Mouse (Mus musculus): ENCODE data around the gene Dnajb5. TPM values are rescaled to one million over a fixed set of nuclear protein-coding genes. Genes with fewer than 3 reads are reported as not detected.
A peak's percentile ranks its signal among the peaks of the same experiment; 100 is the strongest.

Gene Dnajb5
- total RNA-seq (2021): 100 to 1,000 TPM; 213 to 218 TPM
- long read RNA-seq, experiment 1, transcript Dnajb5-203 (4 exons, 3,093 nt): major isoform, 9 of 34 reads
- long read RNA-seq, experiment 1, partial matches to known transcripts: 17 of 34 reads
- long read RNA-seq, experiment 1, other reads (novel, unspliced or antisense): 6 of 34 reads
- long read RNA-seq, experiment 2, full-length matches to known transcripts: 9 of 32 reads
- long read RNA-seq, experiment 2, partial matches to known transcripts: 19 of 32 reads
- long read RNA-seq, experiment 2, other reads (novel, unspliced or antisense): 4 of 32 reads

- DNase-seq (ENCODE audit: low spot score in 2 of 2): peak; percentile 100
These were observed at the start of gene Dnajb5 for GRCm38 (mm10) chr4:42949676-42950051. Dnajb5 (plus strand) TSS chr4:42949814.

- peak in 1 of 2 experiments; percentile 25 for DNase-seq (ENCODE audit: low spot score in 2 of 2)
These were observed 48.7 kb upstream of the Dnajb5 start for GRCm38 (mm10) chr4:42900878-42901277.

- no peak for DNase-seq (ENCODE audit: low spot score in 2 of 2)
These were observed 47.4 kb upstream of the Dnajb5 start for GRCm38 (mm10) chr4:42902174-42902573.

GRCm38 (mm10) chr4:42902730-42903129 lies 46.9 kb upstream of the Dnajb5 start:
- no peak for DNase-seq (ENCODE audit: low spot score in 2 of 2)

GRCm38 (mm10) chr4:42903942-42904341 lies 45.7 kb upstream of the Dnajb5 start:
- no peak for DNase-seq (ENCODE audit: low spot score in 2 of 2)

GRCm38 (mm10) chr4:42904523-42904922 lies 45.1 kb upstream of the Dnajb5 start:
- peak in 1 of 2 experiments; percentile 32 for DNase-seq (ENCODE audit: low spot score in 2 of 2)

GRCm38 (mm10) chr4:42904966-42905365 lies 44.6 kb upstream of the Dnajb5 start:
- no peak for DNase-seq (ENCODE audit: low spot score in 2 of 2)

GRCm38 (mm10) chr4:42913391-42913790 lies 36.2 kb upstream of the Dnajb5 start:
- DNase-seq (ENCODE audit: low spot score in 2 of 2): no peak

GRCm38 (mm10) chr4:42915311-42915710 lies 34.3 kb upstream of the Dnajb5 start:
- DNase-seq (ENCODE audit: low spot score in 2 of 2): no peak

GRCm38 (mm10) chr4:42915966-42916365 lies 33.6 kb upstream of the Dnajb5 start:
- DNase-seq (ENCODE audit: low spot score in 2 of 2): no peak

- DNase-seq (ENCODE audit: low spot score in 2 of 2): peak; percentile 31 to 38
These were observed 32.8 kb upstream of the Dnajb5 start, which contains the start of gene Phf24 for GRCm38 (mm10) chr4:42916617-42917401. Phf24 (plus strand) TSS chr4:42916660.

GRCm38 (mm10) chr4:42917402-42917774 lies 32.2 kb upstream of the Dnajb5 start:
- DNase-seq (ENCODE audit: low spot score in 2 of 2): no peak

- DNase-seq (ENCODE audit: low spot score in 2 of 2): no peak
These were observed 28.9 kb upstream of the Dnajb5 start for GRCm38 (mm10) chr4:42920726-42921125.

GRCm38 (mm10) chr4:42921536-42921935 lies 28.1 kb upstream of the Dnajb5 start:
- no peak for DNase-seq (ENCODE audit: low spot score in 2 of 2)

GRCm38 (mm10) chr4:42922056-42922455 lies 27.6 kb upstream of the Dnajb5 start:
- DNase-seq (ENCODE audit: low spot score in 2 of 2): no peak

- DNase-seq (ENCODE audit: low spot score in 2 of 2): no peak
These were observed 27.2 kb upstream of the Dnajb5 start for GRCm38 (mm10) chr4:42922461-42922860.

- no peak for DNase-seq (ENCODE audit: low spot score in 2 of 2)
These were observed 25.4 kb upstream of the Dnajb5 start for GRCm38 (mm10) chr4:42924095-42924710.

GRCm38 (mm10) chr4:42928209-42928608 lies 21.4 kb upstream of the Dnajb5 start:
- DNase-seq (ENCODE audit: low spot score in 2 of 2): no peak

GRCm38 (mm10) chr4:42928952-42929351 lies 20.7 kb upstream of the Dnajb5 start:
- no peak for DNase-seq (ENCODE audit: low spot score in 2 of 2)

- DNase-seq (ENCODE audit: low spot score in 2 of 2): no peak
These were observed 17.2 kb upstream of the Dnajb5 start for GRCm38 (mm10) chr4:42932229-42932969.

- DNase-seq (ENCODE audit: low spot score in 2 of 2): no peak
These were observed 16.0 kb upstream of the Dnajb5 start for GRCm38 (mm10) chr4:42933630-42934029.

All from layer of hippocampus, postnatal 14 days (tissue).